Mouse (Mus musculus) embryonic fibroblast, embryonic 13.5 days (primary cell): ENCODE data around the gene Vkorc1. TPM values are rescaled to one million over a fixed set of nuclear protein-coding genes. Genes with fewer than 3 reads are reported as not detected.

ENCODE experiments used
- H3K27ac ChIP-seq: 2 replicates; pipeline ENCODE4 v1.5.1; 2012; ENCODE audit warnings: low read length, control low read depth, inconsistent platforms; ENCODE audit not compliant: insufficient read depth
- H3K4me1 ChIP-seq: 2 replicates; pipeline ENCODE4 v1.6.1; 2011; ENCODE audit warnings: low read length; ENCODE audit not compliant: control insufficient read depth, insufficient read depth
- H3K4me3 ChIP-seq: 2 replicates; pipeline ENCODE4 v1.5.1; 2011; ENCODE audit warnings: mild to moderate bottlenecking, control low read depth, low read length; ENCODE audit not compliant: insufficient read depth
- CTCF ChIP-seq: IDR thresholded peaks from 2 replicates; pipeline ENCODE4 v1.5.1; 2011; ENCODE audit warnings: mild to moderate bottlenecking, control low read depth, low read length, moderate library complexity, borderline replicate concordance; ENCODE audit not compliant: insufficient read depth
- POLR2A ChIP-seq: IDR thresholded peaks from 2 replicates; pipeline ENCODE4 v1.6.1; 2011; ENCODE audit warnings: low read depth, mild to moderate bottlenecking, control low read depth, low read length, moderate library complexity
- polyA plus RNA-seq: library from polyadenylated mRNA; stranded (reverse); fragments of >200 nt; gene quantifications from 2 replicates; pipeline ENCODE4 v1.2.4, GENCODE M21; 2011; ENCODE audit warnings: low read depth; ENCODE audit not compliant: missing spikeins, insufficient read length

The Vkorc1 gene
- polyA plus RNA-seq, 1 experiment = 146 TPM

- TF ChIP-seq CTCF (no peak), POLR2A (no peak)
- H3K4me1 ChIP-seq = no peaks in the 10 kb centered on the region; the same call in 1 of the 2 replicates
- H3K27ac ChIP-seq = no peak overlapping the region
- no peak overlapping the region for H3K4me3 ChIP-seq
Observed at GRCm38 (mm10) chr7:127915293-127915692, 19.9 kb upstream of the Vkorc1 start.

GRCm38 (mm10) chr7:127912938-127913337 lies 17.5 kb upstream of the Vkorc1 start:
- Histone ChIP-seq H3K4me1 (no peaks in the 10 kb centered on the region; the same call in 1 of the 2 replicates), H3K27ac (no peak overlapping the region), H3K4me3 (peak overlapping the region; percentile 87)
- TF ChIP-seq CTCF = no peak
- TF ChIP-seq POLR2A = no peak

- TF ChIP-seq CTCF (no peak), POLR2A (peak; percentile 79)
- Histone ChIP-seq H3K27ac (peak within 1 kb of the TSS; percentile 32), H3K4me3 (peak within 1 kb of the TSS; percentile 87), H3K4me1 (no peaks in the 10 kb centered on the region; the same call in 1 of the 2 replicates)
Observed at GRCm38 (mm10) chr7:127912190-127912871, 16.9 kb upstream of the Vkorc1 start, which contains the start of gene Kat8. Gene Kat8 (plus strand): TSS chr7:127912516.

- H3K4me3 ChIP-seq = no peak overlapping the region
- no peak overlapping the region for H3K27ac ChIP-seq
- H3K4me1 ChIP-seq = no peaks in the 10 kb centered on the region
- TF ChIP-seq POLR2A = no peak
- no peak for TF ChIP-seq CTCF
Observed at GRCm38 (mm10) chr7:127908656-127909055, 13.2 kb upstream of the Vkorc1 start.

- no peak overlapping the region for H3K27ac ChIP-seq
- no peak overlapping the region for H3K4me3 ChIP-seq
- TF ChIP-seq CTCF = no peak
- no peak for TF ChIP-seq POLR2A
- H3K4me1 ChIP-seq = no peaks in the 10 kb centered on the region
Observed at GRCm38 (mm10) chr7:127907939-127908338, 12.5 kb upstream of the Vkorc1 start.

- peak within 1 kb of the TSS; percentile 85 for H3K4me3 ChIP-seq
- H3K27ac ChIP-seq = peak within 1 kb of the TSS; percentile 49; the same call in 1 of the 2 replicates
- TF ChIP-seq CTCF = no peak
- TF ChIP-seq POLR2A = peak; percentile 83
- H3K4me1 ChIP-seq = no peaks in the 10 kb centered on the region
Observed at GRCm38 (mm10) chr7:127903971-127904796, 8.8 kb upstream of the Vkorc1 start, which contains the start of gene Bckdk. Gene Bckdk (plus strand): TSS chr7:127904082.

GRCm38 (mm10) chr7:127901772-127902171 lies 6.4 kb upstream of the Vkorc1 start:
- Histone ChIP-seq H3K27ac (no peak overlapping the region), H3K4me3 (no peak overlapping the region), H3K4me1 (no peaks in the 10 kb centered on the region)
- TF ChIP-seq POLR2A = no peak
- TF ChIP-seq CTCF = no peak

- Histone ChIP-seq H3K27ac (no peak overlapping the region), H3K4me3 (no peak overlapping the region), H3K4me1 (no peaks in the 10 kb centered on the region)
- TF ChIP-seq CTCF (no peak), POLR2A (no peak)
Observed at GRCm38 (mm10) chr7:127899997-127900396, 4.6 kb upstream of the Vkorc1 start.

GRCm38 (mm10) chr7:127898179-127898956 lies 3.0 kb upstream of the Vkorc1 start:
- no peak overlapping the region for H3K4me3 ChIP-seq
- no peak overlapping the region for H3K27ac ChIP-seq
- no peak for TF ChIP-seq CTCF
- TF ChIP-seq POLR2A = no peak
- H3K4me1 ChIP-seq = no peaks in the 10 kb centered on the region
